Mouse (Mus musculus): ENCODE data around the gene Ldha. TPM values are rescaled to one million over a fixed set of nuclear protein-coding genes. Genes with fewer than 3 reads are reported as not detected.

The Ldha gene
- polyA plus RNA-seq, 1 experiment from 2014 or later, result 1,620 TPM

Other genes starting within 250 kb of the Ldha start
- gene Sergef, start 201.7 kb upstream of the Ldha start, polyA plus RNA-seq (2015; fragmentation: Nextera tagmentation; extraction: Ambion mirVana), result 13.9 and 16.4 TPM in 2 replicates
- 1.7 and 2.0 TPM in 2 replicates for gene Tph1, start 168.9 kb upstream of the Ldha start, polyA plus RNA-seq (2015; fragmentation: Nextera tagmentation; extraction: Ambion mirVana)
- 32.6 and 33.6 TPM in 2 replicates for gene Saal1, start 130.8 kb upstream of the Ldha start, polyA plus RNA-seq (2015; fragmentation: Nextera tagmentation; extraction: Ambion mirVana)
- 0.42 and 0.55 TPM in 2 replicates for gene Saa3, start 125.8 kb upstream of the Ldha start, polyA plus RNA-seq (2015; fragmentation: Nextera tagmentation; extraction: Ambion mirVana)
- 0.23 TPM in 1 of 2 replicates, not detected in the other for gene Saa4, start 108.9 kb upstream of the Ldha start, polyA plus RNA-seq (2015; fragmentation: Nextera tagmentation; extraction: Ambion mirVana)
- gene Saa1, start 98.5 kb upstream of the Ldha start, polyA plus RNA-seq (2015; fragmentation: Nextera tagmentation; extraction: Ambion mirVana), result 2.6 and 2.9 TPM in 2 replicates
- 0.68 TPM in 1 of 2 replicates, not detected in the other for gene Saa2, start 89.7 kb upstream of the Ldha start, polyA plus RNA-seq (2015; fragmentation: Nextera tagmentation; extraction: Ambion mirVana)
- 27.7 and 31.5 TPM in 2 replicates for gene Hps5, start 45.4 kb upstream of the Ldha start, polyA plus RNA-seq (2015; fragmentation: Nextera tagmentation; extraction: Ambion mirVana)
- gene Gtf2h1, start 45.4 kb upstream of the Ldha start, polyA plus RNA-seq (2015; fragmentation: Nextera tagmentation; extraction: Ambion mirVana), result 42.3 and 43.8 TPM in 2 replicates
- gene Ldhc, start 19.7 kb downstream of the Ldha start, polyA plus RNA-seq (2015; fragmentation: Nextera tagmentation; extraction: Ambion mirVana), result 0.12 TPM in 1 of 2 replicates, not detected in the other
- gene Tsg101, start 78.5 kb downstream of the Ldha start, polyA plus RNA-seq (2015; fragmentation: Nextera tagmentation; extraction: Ambion mirVana), result 177 and 180 TPM in 2 replicates
- gene Uevld, start 117.1 kb downstream of the Ldha start, polyA plus RNA-seq (2015; fragmentation: Nextera tagmentation; extraction: Ambion mirVana), result 11.7 and 12.4 TPM in 2 replicates
- gene Gm9999, start 142.1 kb downstream of the Ldha start, polyA plus RNA-seq (2015; fragmentation: Nextera tagmentation; extraction: Ambion mirVana), result not detected in 2 replicates
- 18.8 and 19.4 TPM in 2 replicates for gene Spty2d1, start 166.9 kb downstream of the Ldha start, polyA plus RNA-seq (2015; fragmentation: Nextera tagmentation; extraction: Ambion mirVana)
- gene Tmem86a, start 209.1 kb downstream of the Ldha start, polyA plus RNA-seq (2015; fragmentation: Nextera tagmentation; extraction: Ambion mirVana), result 28.1 and 30.2 TPM in 2 replicates

Measured in kidney, embryonic 15.5 days (tissue).